Mouse (Mus musculus): ENCODE measurements at regions not wholly inside any gene's neighbourhood (a gene's known extent, or its start where the extent isn't known, plus 50 kb on each side); places are given as distances from the start of the nearest gene placed in this dataset.

DNA sequence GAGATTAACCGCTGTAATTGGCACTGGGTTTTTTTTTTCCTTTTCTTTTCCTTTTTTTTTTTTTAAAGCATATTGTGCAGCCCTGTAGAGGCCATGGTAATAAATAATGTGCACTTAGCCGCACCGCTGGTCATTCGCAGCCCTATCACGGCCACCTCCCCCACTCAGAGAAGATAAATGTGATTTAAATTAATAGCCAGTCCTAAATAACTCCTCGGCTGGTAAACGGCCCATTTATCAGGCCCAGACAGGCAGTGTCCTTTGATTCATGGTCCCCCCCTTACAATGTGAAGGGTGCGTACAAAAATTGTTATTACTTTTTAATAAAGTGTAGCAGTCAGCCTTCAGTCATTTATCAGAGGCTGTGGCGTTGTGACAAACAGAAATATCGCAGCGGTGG lies 266.4 kb downstream of the Irx2 start:
- no peak for TF ChIP-seq CTCF (IDR thresholded peaks at IDR 0.05; ENCODE audit: insufficient read depth, low read length)
- no peak for TF ChIP-seq POLR2A (IDR thresholded peaks at IDR 0.05; ENCODE audit: borderline replicate concordance, extremely low read depth, low read depth, low read length)

Measured in lung, adult 2 months (tissue).